Mouse (Mus musculus) effector memory CD4-positive, alpha-beta T cell, adult 7 months (primary cell): ENCODE measurements around the gene Tas2r134. TPM values are rescaled to one million over a fixed set of nuclear protein-coding genes. Genes with fewer than 3 reads are reported as not detected.

Experiments used
- polyA plus RNA-seq: library from polyadenylated mRNA; unstranded; fragments of 100-300 nt; shearing (Covaris generic); gene quantifications from one replicate; pipeline ENCODE4 v1.2.1, GENCODE M21; 2017

The Tas2r134 gene
- polyA plus RNA-seq, result not detected

GRCm38 (mm10) chr2:51627211-51627610 lies at the start of gene Tas2r134:
Gene Tas2r134 (plus strand): TSS chr2:51627511.

